Comparison of ENCODE assay signal across 12 mouse cellular contexts in the genomic region with DNA sequence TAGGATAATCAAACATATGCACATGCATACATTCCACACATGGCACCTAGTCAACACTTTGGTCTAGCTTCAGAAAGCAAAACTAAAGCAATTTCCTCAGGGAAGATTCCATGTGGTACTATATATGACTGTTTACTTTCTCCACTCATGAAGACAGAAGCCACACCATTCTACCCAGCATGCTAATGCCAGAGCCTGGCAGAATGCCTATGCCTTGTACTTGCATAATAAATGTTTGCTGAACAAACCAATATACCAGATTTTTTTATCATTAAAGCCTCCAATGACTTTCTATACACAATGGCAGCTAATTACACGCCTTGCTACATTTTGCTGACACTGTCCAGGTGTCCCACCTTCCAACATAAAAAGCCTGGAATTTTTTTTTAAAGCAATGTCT. TPM values are rescaled to one million over a fixed set of nuclear protein-coding genes. Genes with fewer than 3 reads are reported as not detected.
DNase-seq lines count a peak whose midpoint lies in the region; ATAC-seq and TF ChIP-seq lines count a peak whose summit lies in the region.
"Had no signal": no experiment of that assay in that cellular context is flagged by ENCODE, and none has a peak within 500 bp of the region (broad histone marks: within the 10 kb centered on the region; RNA-seq: fewer than 3 reads in every experiment).

No protein-coding gene starts in this region.

- H3K9me3 ChIP-seq in embryonic facial prominence, embryonic 12.5 days, result no peaks in the 10 kb centered on the region
- H3K9me3 ChIP-seq in liver, embryonic 16.5 days (replicated peaks; ENCODE audit: control insufficient read depth, low read length), result no peaks in the 10 kb centered on the region

- no peak overlapping the region for H3K27ac ChIP-seq in liver, adult 2 months (replicated peaks; ENCODE audit: insufficient read depth, low read depth, low read length)
- no peak overlapping the region for H3K27ac ChIP-seq in embryonic facial prominence, embryonic 12.5 days
- H3K27ac ChIP-seq in liver, embryonic 16.5 days (ENCODE audit: low read length), result no peak overlapping the region
- H3K27ac ChIP-seq: layer of hippocampus, adult 2 months had no signal

- no peak overlapping the region for H3K9ac ChIP-seq in liver, adult 2 months (ENCODE audit: low read depth, low read length)
- no peak overlapping the region for H3K9ac ChIP-seq in embryonic facial prominence, embryonic 12.5 days
- no peak overlapping the region for H3K9ac ChIP-seq in liver, embryonic 16.5 days (ENCODE audit: low read depth, low read length)

- TF ChIP-seq CTCF in liver, adult 2 months (IDR thresholded peaks at IDR 0.05; ENCODE audit: low read depth, low read length), result no peak

- no peak for TF ChIP-seq POLR2A in liver, adult 2 months (IDR thresholded peaks at IDR 0.05; ENCODE audit: extremely low read depth, insufficient read depth, low read length)

- H3K36me3 ChIP-seq in liver, adult 2 months (ENCODE audit: control insufficient read depth, insufficient read depth, low read length), result no peaks in the 10 kb centered on the region
- H3K36me3 ChIP-seq in embryonic facial prominence, embryonic 12.5 days, result no peaks in the 10 kb centered on the region
- H3K36me3 ChIP-seq in liver, embryonic 16.5 days (ENCODE audit: control insufficient read depth, insufficient read depth), result no peaks in the 10 kb centered on the region; the same call in 1 of the 2 replicates

- H3K4me3 ChIP-seq in liver, adult 2 months (ENCODE audit: insufficient read depth, low read depth, low read length), result no peak overlapping the region
- H3K4me3 ChIP-seq in embryonic facial prominence, embryonic 12.5 days, result no peak overlapping the region
- peak overlapping the region; percentile 32; the same call in 1 of the 2 replicates for H3K4me3 ChIP-seq in liver, embryonic 16.5 days (ENCODE audit: low read depth, low read length)
- H3K4me3 ChIP-seq: layer of hippocampus, adult 2 months had no signal

- H3K79me2 ChIP-seq in liver, adult 2 months (ENCODE audit: control insufficient read depth, insufficient read depth, low read length), result no peaks in the 10 kb centered on the region

- H3K4me1 ChIP-seq in liver, adult 2 months (ENCODE audit: control insufficient read depth, insufficient read depth, low read length), result no peaks in the 10 kb centered on the region
- H3K4me1 ChIP-seq in embryonic facial prominence, embryonic 12.5 days, result no peaks in the 10 kb centered on the region
- peaks cover 3% of the 10 kb centered on the region; the same call in 1 of the 2 replicates for H3K4me1 ChIP-seq in liver, embryonic 16.5 days (ENCODE audit: control insufficient read depth, low read depth, low read length)

- no peaks in the 10 kb centered on the region for H3K27me3 ChIP-seq in liver, adult 2 months (ENCODE audit: control insufficient read depth, insufficient read depth, low read length)
- H3K27me3 ChIP-seq in embryonic facial prominence, embryonic 12.5 days, result no peaks in the 10 kb centered on the region
- no peaks in the 10 kb centered on the region for H3K27me3 ChIP-seq in liver, embryonic 16.5 days (ENCODE audit: control insufficient read depth, insufficient read depth, low read depth, low read length)

- 0 out of 2 replicates have a peak overlapping the region, but pooled peaks have one; percentile 7 for H3K4me2 ChIP-seq in embryonic facial prominence, embryonic 12.5 days (replicated peaks)
- peak overlapping the region; percentile 72 for H3K4me2 ChIP-seq in liver, embryonic 16.5 days (ENCODE audit: low read depth, low read length)

- 24% methylated on average over 1 of the region's 1 CpGs for WGBS in liver, adult 2 months
- WGBS in embryonic facial prominence, embryonic 12.5 days, result 60% methylated on average over 1 of the region's 1 CpGs
- WGBS in liver, embryonic 16.5 days (ENCODE audit: insufficient replicate concordance), result 44% methylated on average over 1 of the region's 1 CpGs

- DNase-seq in cerebellum, postnatal 10 days, result peak; percentile 2 to 18
- DNase-seq in cerebellum, adult 9-11 months, result no peak
- peak; percentile 55 for DNase-seq in liver, adult 2 months (ENCODE audit: extremely low read depth, low read depth, low spot score)
- DNase-seq in liver, result no peak
- DNase-seq in embryo, embryonic 10.5 days (ENCODE audit: low spot score), result no peak
- DNase-seq in embryo, embryonic 10 days (ENCODE audit: low spot score), result no peak
- DNase-seq: B cell, adult 2 months; heart, postnatal 36 days; lung, postnatal 14 days had no signal

- no peak for ATAC-seq in embryonic facial prominence, embryonic 12.5 days (ENCODE audit: insufficient number of reproducible peaks, insufficient read depth, low FRiP score, low TSS enrichment)
- ATAC-seq in liver, embryonic 16.5 days (ENCODE audit: low read depth), result no peak

RNA-seq across cellular contexts. Expression of a gene that starts 1.7 kb away (rescaled TPM):
- total RNA-seq in liver, adult 2 months (2014; rRNA removed), result 5.3 and 5.6 TPM in 2 replicates
- polyA plus RNA-seq in liver, adult 2 months (2012; rRNA removed), result 0.16 and 0.29 TPM in 2 replicates
- 21.8 and 22.9 TPM in 2 replicates for polyA plus RNA-seq in embryonic facial prominence, embryonic 12.5 days (2016; fragmentation: Nextera tagmentation; extraction: Ambion mirVana)
- 13.6 and 15.0 TPM in 2 replicates for polyA plus RNA-seq in liver, embryonic 16.5 days (2015; fragmentation: Nextera tagmentation; extraction: Ambion mirVana)

RNA-seq across cellular contexts. Expression of a gene that starts 24.4 kb away (rescaled TPM):
- total RNA-seq in liver, adult 2 months (2014; rRNA removed), result 0.13 TPM in 1 of 2 replicates, not detected in the other
- 0.02 and 0.05 TPM in 2 replicates for polyA plus RNA-seq in liver, adult 2 months (2012; rRNA removed)
- polyA plus RNA-seq in embryonic facial prominence, embryonic 12.5 days (2016; fragmentation: Nextera tagmentation; extraction: Ambion mirVana), result 7.3 and 8.5 TPM in 2 replicates
- 7.3 and 7.7 TPM in 2 replicates for polyA plus RNA-seq in liver, embryonic 16.5 days (2015; fragmentation: Nextera tagmentation; extraction: Ambion mirVana)

Comparison
In these comparisons a context has a peak if more than half of its experiments do, and no peak if none do; other contexts are left out.
1. DNase-seq: peak in cerebellum, postnatal 10 days (2 of 2) and liver, adult 2 months (single experiment); none in cerebellum, adult 9-11 months (single experiment), liver (single experiment), embryo, embryonic 10.5 days (single experiment) and embryo, embryonic 10 days (single experiment).
2. RNA of a gene that starts 1.7 kb away (polyA plus RNA-seq): 21.8 to 22.9 TPM in embryonic facial prominence, embryonic 12.5 days and 13.6 to 15.0 TPM in liver, embryonic 16.5 days; 0.16 to 0.29 TPM in liver, adult 2 months; every median in the first group is over 10 times any median in the second.